Mouse (Mus musculus): ENCODE measurements around the gene Dok3. TPM values are rescaled to one million over a fixed set of nuclear protein-coding genes. Genes with fewer than 3 reads are reported as not detected.
"Not testable (repeated sequence)": the region's sequence is repeated elsewhere in the genome, so short reads cannot be mapped to it uniquely, and the experiment has no call there.

Dok3 gene
- 1.5 TPM for polyA plus RNA-seq (2021)

GRCm38 (mm10) chr13:55529198-55529915 lies at the start of gene Dok3:
TSS of gene Dok3 (minus strand) at chr13:55529296.
- DNase-seq (ENCODE audit: low read depth, low spot score) (no peak), ATAC-seq (no peak)
- ChIA-PET CTCF (interaction anchor here (2.6 kb wide), 1 partner anchor 16 kb away, joined by 7 read pairs; the partner anchor contains the start of gene Pdlim7), POLR2A (no interaction called here)
- TF ChIP-seq CTCF (IDR thresholded peaks at IDR 0.05), result no peak
- H3K27me3 ChIP-seq, result no peaks in the 10 kb centered on the region
- in situ Hi-C loops (cut with MboI; ENCODE audit: low pct_unique_long_range_greater_than_20kb), result no loop called here

- CTCF ChIA-PET, result no interaction called here
- POLR2A ChIA-PET, result no interaction called here
- ATAC-seq, result no peak
- no peaks in the 10 kb centered on the region for H3K27me3 ChIP-seq
- no peak for TF ChIP-seq CTCF (IDR thresholded peaks at IDR 0.05)
- no peak for DNase-seq (ENCODE audit: low read depth, low spot score)
- in situ Hi-C loops (cut with MboI; ENCODE audit: low pct_unique_long_range_greater_than_20kb), result no loop called here
Observed at GRCm38 (mm10) chr13:55578086-55578485, 49.0 kb upstream of the Dok3 start.

- CTCF ChIA-PET; DNase-seq (ENCODE audit: low read depth, low spot score); POLR2A ChIA-PET; H3K27me3 ChIP-seq; in situ Hi-C loops (cut with MboI; ENCODE audit: low pct_unique_long_range_greater_than_20kb); ATAC-seq: not testable (repeated sequence)
Observed at GRCm38 (mm10) chr13:55576872-55577271, 47.8 kb upstream of the Dok3 start.

- DNase-seq (ENCODE audit: low read depth, low spot score) (no peak), ATAC-seq (no peak)
- in situ Hi-C loops (cut with MboI; ENCODE audit: low pct_unique_long_range_greater_than_20kb), result no loop called here
- ChIA-PET CTCF (no interaction called here), POLR2A (interaction anchor here (0.7 kb wide), 1 partner anchor 213 kb away, joined by 3 read pairs; the partner anchor contains the start of gene Lman2)
- H3K27me3 ChIP-seq, result no peaks in the 10 kb centered on the region
- TF ChIP-seq CTCF (IDR thresholded peaks at IDR 0.05), result no peak
Observed at GRCm38 (mm10) chr13:55575932-55576331, 46.8 kb upstream of the Dok3 start.

- ATAC-seq (no peak), DNase-seq (ENCODE audit: low read depth, low spot score) (no peak)
- ChIA-PET CTCF (no interaction called here), POLR2A (no interaction called here)
- H3K27me3 ChIP-seq, result no peaks in the 10 kb centered on the region
- in situ Hi-C loops (cut with MboI; ENCODE audit: low pct_unique_long_range_greater_than_20kb), result no loop called here
- no peak for TF ChIP-seq CTCF (IDR thresholded peaks at IDR 0.05)
Observed at GRCm38 (mm10) chr13:55574321-55574720, 45.2 kb upstream of the Dok3 start.

GRCm38 (mm10) chr13:55573432-55573831 lies 44.3 kb upstream of the Dok3 start, which contains the start of gene Tmed9:
TSS of gene Tmed9 (plus strand) at chr13:55573732.
- ATAC-seq, result no peak
- DNase-seq (ENCODE audit: low read depth, low spot score), result no peak
- in situ Hi-C loops (cut with MboI; ENCODE audit: low pct_unique_long_range_greater_than_20kb), result no loop called here
- TF ChIP-seq CTCF (IDR thresholded peaks at IDR 0.05), result no peak
- POLR2A ChIA-PET, result no interaction called here
- no peaks in the 10 kb centered on the region for H3K27me3 ChIP-seq
- CTCF ChIA-PET, result no interaction called here

GRCm38 (mm10) chr13:55571977-55572376 lies 42.9 kb upstream of the Dok3 start:
- H3K27me3 ChIP-seq, result no peaks in the 10 kb centered on the region
- in situ Hi-C loops (cut with MboI; ENCODE audit: low pct_unique_long_range_greater_than_20kb), result no loop called here
- CTCF ChIA-PET, result no interaction called here
- POLR2A ChIA-PET, result interaction anchor here (0.6 to 1.3 kb wide), 4 partner anchors 23 to 366 kb away, joined by 3 read pairs; no protein-coding TSS in a partner anchor
- ATAC-seq (no peak), DNase-seq (ENCODE audit: low read depth, low spot score) (no peak)
- TF ChIP-seq CTCF (IDR thresholded peaks at IDR 0.05), result no peak

- TF ChIP-seq CTCF (IDR thresholded peaks at IDR 0.05), result no peak
- in situ Hi-C loops (cut with MboI; ENCODE audit: low pct_unique_long_range_greater_than_20kb), result no loop called here
- ATAC-seq (peak; percentile 79), DNase-seq (ENCODE audit: low read depth, low spot score) (peak; percentile 43)
- CTCF ChIA-PET, result no interaction called here
- POLR2A ChIA-PET, result interaction anchor here (0.6 to 1.3 kb wide), 5 partner anchors 23 to 367 kb away, joined by 3 read pairs; no protein-coding TSS in a partner anchor
- no peaks in the 10 kb centered on the region for H3K27me3 ChIP-seq
Observed at GRCm38 (mm10) chr13:55571027-55571751, 42.1 kb upstream of the Dok3 start, which contains the start of gene Fam193b. TSS of gene Fam193b (minus strand) at chr13:55571120.

- DNase-seq (ENCODE audit: low read depth, low spot score) (no peak), ATAC-seq (peak; percentile 49)
- no peaks in the 10 kb centered on the region for H3K27me3 ChIP-seq
- ChIA-PET CTCF (interaction anchor here (1.1 kb wide), 1 partner anchor 11 kb away, joined by 4 read pairs; no protein-coding TSS in a partner anchor), POLR2A (interaction anchor here (0.7 to 1.0 kb wide), 2 partner anchors 87 to 123 kb away, joined by 3 read pairs; no protein-coding TSS in a partner anchor)
- TF ChIP-seq CTCF (IDR thresholded peaks at IDR 0.05), result no peak
- in situ Hi-C loops (cut with MboI; ENCODE audit: low pct_unique_long_range_greater_than_20kb), result no loop called here
Observed at GRCm38 (mm10) chr13:55570286-55570973, 41.3 kb upstream of the Dok3 start.

GRCm38 (mm10) chr13:55569726-55570285 lies 40.7 kb upstream of the Dok3 start:
- ATAC-seq, result no peak
- POLR2A ChIA-PET, result interaction anchor here (1.0 kb wide), 1 partner anchor 86 kb away, joined by 3 read pairs; no protein-coding TSS in a partner anchor
- H3K27me3 ChIP-seq, result no peaks in the 10 kb centered on the region
- no peak for DNase-seq (ENCODE audit: low read depth, low spot score)
- CTCF ChIA-PET, result interaction anchor here (1.1 kb wide), 1 partner anchor 11 kb away, joined by 4 read pairs; no protein-coding TSS in a partner anchor
- no peak for TF ChIP-seq CTCF (IDR thresholded peaks at IDR 0.05)
- in situ Hi-C loops (cut with MboI; ENCODE audit: low pct_unique_long_range_greater_than_20kb), result no loop called here

- ATAC-seq; H3K27me3 ChIP-seq; in situ Hi-C loops (cut with MboI; ENCODE audit: low pct_unique_long_range_greater_than_20kb); POLR2A ChIA-PET; DNase-seq (ENCODE audit: low read depth, low spot score): not testable (repeated sequence)
- CTCF ChIA-PET, result interaction anchor here (0.9 to 1.2 kb wide), 2 partner anchors 19 to 32 kb away, joined by 3 read pairs; partner anchors contain the start of gene Ddx41
Observed at GRCm38 (mm10) chr13:55568524-55568923, 39.4 kb upstream of the Dok3 start.

Measured in Patski (cell line).